Mouse (Mus musculus): ENCODE data around the gene Spcs2. TPM values are rescaled to one million over a fixed set of nuclear protein-coding genes. Genes with fewer than 3 reads are reported as not detected.

The Spcs2 gene
- 90.1 to 104 TPM (median 95.0 TPM) in 4 replicates for total RNA-seq (2023; ENCODE audit: inconsistent age)

GRCm38 (mm10) chr7:99863362-99863761 is at the start of gene Spcs2:
Gene Spcs2, minus strand, starts transcription at chr7:99863462.

GRCm38 (mm10) chr7:99858813-99859585 is 4.3 kb downstream of the Spcs2 start, which contains the start of gene Xrra1:
Gene Xrra1, plus strand, starts transcription at chr7:99859116.

GRCm38 (mm10) chr7:99828083-99828570 is 35.1 kb downstream of the Spcs2 start, which contains the start of gene Neu3:
Gene Neu3, minus strand, starts transcription at chr7:99828417.

Other genes starting within 250 kb of the Spcs2 start
- 0.15 to 0.33 TPM (median 0.22 TPM) in 4 replicates for gene Tpbgl, start 236.4 kb downstream of the Spcs2 start, total RNA-seq (2023; ENCODE audit: inconsistent age)
- gene Slco2b1, start 152.1 kb downstream of the Spcs2 start, total RNA-seq (2023; ENCODE audit: inconsistent age), result 0.36 to 1.2 TPM (median 0.83 TPM) in 4 replicates
- not detected in 4 replicates for gene Olfr520, start 133.2 kb downstream of the Spcs2 start, total RNA-seq (2023; ENCODE audit: inconsistent age)
- not detected in 4 replicates for gene Olfr521, start 100.0 kb downstream of the Spcs2 start, total RNA-seq (2023; ENCODE audit: inconsistent age)
- gene Neu3, start 35.0 kb downstream of the Spcs2 start, total RNA-seq (2023; ENCODE audit: inconsistent age), result 2.0 to 2.8 TPM (median 2.4 TPM) in 4 replicates
- 0.18 TPM in 1 of 4 replicates, not detected in the others for gene Xrra1, start 4.3 kb downstream of the Spcs2 start, total RNA-seq (2023; ENCODE audit: inconsistent age)
- 26.5 to 32.0 TPM (median 28.6 TPM) in 4 replicates for gene Rnf169, start 117.0 kb upstream of the Spcs2 start, total RNA-seq (2023; ENCODE audit: inconsistent age)
- gene Chrdl2, start 142.7 kb upstream of the Spcs2 start, total RNA-seq (2023; ENCODE audit: inconsistent age), result not detected in 4 replicates

Measured in B cell, adult (primary cell).